Mouse (Mus musculus): Measurements from ENCODE around the gene Arhgef7. TPM values are rescaled to one million over a fixed set of nuclear protein-coding genes. Genes with fewer than 3 reads are reported as not detected.

Arhgef7 gene
- polyA plus RNA-seq, 1 experiment from 2014 or later: 10.1 TPM

DNA sequence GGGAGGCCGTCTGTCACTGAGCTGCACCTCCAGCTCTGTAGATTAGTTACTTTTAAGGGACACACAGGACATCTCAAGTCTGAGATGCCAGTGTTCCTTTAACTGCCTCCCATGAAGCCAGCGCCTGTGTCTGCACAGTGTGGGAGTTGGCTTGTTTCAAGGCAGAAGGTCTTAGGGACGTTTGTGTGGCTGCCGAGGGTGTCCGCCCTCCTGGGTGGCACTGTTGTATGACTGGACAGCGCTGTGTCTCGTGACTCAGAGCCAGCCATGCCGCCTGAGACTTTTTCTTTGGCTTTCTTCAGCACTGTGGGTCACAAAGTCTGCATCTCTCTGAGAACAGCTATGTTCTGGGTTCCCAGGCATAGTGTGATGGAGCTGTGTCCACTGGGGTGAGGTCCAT is 69.6 kb downstream of the Arhgef7 start:
- Histone ChIP-seq H3K9me3 (replicated peaks; ENCODE audit: control insufficient read depth, low read length) (no peaks in the 10 kb centered on the region), H3K27me3 (ENCODE audit: control insufficient read depth, insufficient read depth, low read depth, low read length) (no peaks in the 10 kb centered on the region), H3K9ac (ENCODE audit: low read depth, low read length) (no peak overlapping the region), H3K4me2 (ENCODE audit: low read depth, low read length) (no peak overlapping the region), H3K4me1 (ENCODE audit: control insufficient read depth, low read depth, low read length) (no peaks in the 10 kb centered on the region), H3K4me3 (ENCODE audit: low read depth, low read length) (no peak overlapping the region), H3K27ac (ENCODE audit: low read length) (no peak overlapping the region), H3K36me3 (ENCODE audit: control insufficient read depth, insufficient read depth) (no peaks in the 10 kb centered on the region)
- WGBS (ENCODE audit: insufficient replicate concordance): 75% methylated on average over 8 of the region's 8 CpGs
- no peak for ATAC-seq (ENCODE audit: low read depth)

DNA sequence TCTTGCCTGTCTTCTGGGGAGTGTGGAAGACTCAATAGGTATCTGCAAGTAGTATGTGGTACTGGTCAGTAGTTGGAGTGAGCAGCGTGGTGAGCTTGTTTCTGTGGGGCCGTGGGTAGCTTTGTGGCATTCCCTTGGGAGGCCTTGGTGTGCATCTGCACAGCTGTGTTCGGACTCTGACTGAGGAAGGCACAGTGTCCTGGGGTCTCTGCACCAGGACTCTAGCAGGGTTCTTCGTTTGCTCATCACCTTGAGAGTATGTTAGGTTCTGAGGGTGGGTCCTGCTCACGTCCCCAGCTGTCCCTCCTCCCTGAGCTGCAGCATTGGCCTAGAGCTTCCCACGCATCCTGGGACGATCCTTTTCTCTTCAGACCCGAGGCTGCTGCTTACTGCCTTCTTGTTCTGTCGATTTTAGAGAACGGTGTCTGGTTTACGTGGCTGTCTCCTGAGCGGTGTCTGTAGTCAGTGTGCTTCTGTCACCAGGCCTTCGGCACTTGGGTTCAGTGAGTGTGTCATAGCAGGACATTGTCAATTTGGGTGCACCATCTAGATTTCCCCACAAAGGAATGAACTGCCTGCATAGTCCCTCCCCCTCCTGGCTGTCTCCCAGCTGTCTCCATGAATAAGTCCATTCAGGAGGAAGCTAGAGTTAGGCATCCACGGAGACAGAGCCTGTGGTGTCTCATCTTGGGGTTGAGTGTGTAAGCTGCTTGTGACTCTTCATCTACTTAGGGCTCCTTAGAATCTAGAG is 70.4 kb downstream of the Arhgef7 start:
- Histone ChIP-seq H3K4me3 (ENCODE audit: low read depth, low read length) (no peak overlapping the region), H3K36me3 (ENCODE audit: control insufficient read depth, insufficient read depth) (no peaks in the 10 kb centered on the region), H3K4me1 (ENCODE audit: control insufficient read depth, low read depth, low read length) (no peaks in the 10 kb centered on the region), H3K27ac (ENCODE audit: low read length) (no peak overlapping the region), H3K9ac (ENCODE audit: low read depth, low read length) (no peak overlapping the region), H3K9me3 (replicated peaks; ENCODE audit: control insufficient read depth, low read length) (no peaks in the 10 kb centered on the region), H3K27me3 (ENCODE audit: control insufficient read depth, insufficient read depth, low read depth, low read length) (no peaks in the 10 kb centered on the region), H3K4me2 (ENCODE audit: low read depth, low read length) (no peak overlapping the region)
- ATAC-seq (ENCODE audit: low read depth): no peak
- 71% methylated on average over 14 of the region's 14 CpGs for WGBS (ENCODE audit: insufficient replicate concordance)

DNA sequence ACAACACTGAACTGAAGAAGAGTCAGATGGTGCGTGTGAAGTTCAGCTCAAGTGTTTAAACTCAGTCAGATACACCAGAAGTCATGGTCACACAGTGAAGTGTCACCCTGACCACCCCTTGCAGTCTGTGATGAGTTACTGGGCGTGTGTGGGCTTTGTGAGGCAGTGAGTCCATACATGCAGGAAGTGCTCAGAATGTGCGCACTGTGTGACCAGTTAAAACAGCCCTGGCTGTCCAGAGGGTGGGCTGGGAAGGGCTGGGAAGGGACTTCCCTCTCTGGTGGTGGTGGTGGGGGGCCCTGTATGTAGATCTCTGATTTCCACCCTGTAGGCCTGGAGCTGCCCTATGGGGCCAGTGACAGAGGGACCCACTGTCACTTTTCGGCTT is 71.0 kb downstream of the Arhgef7 start:
- Histone ChIP-seq H3K36me3 (ENCODE audit: control insufficient read depth, insufficient read depth) (no peaks in the 10 kb centered on the region), H3K9me3 (replicated peaks; ENCODE audit: control insufficient read depth, low read length) (no peaks in the 10 kb centered on the region), H3K27ac (ENCODE audit: low read length) (no peak overlapping the region), H3K4me3 (ENCODE audit: low read depth, low read length) (no peak overlapping the region), H3K4me1 (ENCODE audit: control insufficient read depth, low read depth, low read length) (no peaks in the 10 kb centered on the region), H3K4me2 (ENCODE audit: low read depth, low read length) (no peak overlapping the region), H3K9ac (ENCODE audit: low read depth, low read length) (no peak overlapping the region), H3K27me3 (ENCODE audit: control insufficient read depth, insufficient read depth, low read depth, low read length) (no peaks in the 10 kb centered on the region)
- 67% methylated on average over 4 of the region's 4 CpGs for WGBS (ENCODE audit: insufficient replicate concordance)
- no peak for ATAC-seq (ENCODE audit: low read depth)

- 77% methylated on average over 3 of the region's 3 CpGs for WGBS (ENCODE audit: insufficient replicate concordance)
- H3K36me3 ChIP-seq (ENCODE audit: control insufficient read depth, insufficient read depth): no peaks in the 10 kb centered on the region
- H3K9me3 ChIP-seq (replicated peaks; ENCODE audit: control insufficient read depth, low read length): no peaks in the 10 kb centered on the region
- no peak overlapping the region for H3K4me2 ChIP-seq (ENCODE audit: low read depth, low read length)
- no peak overlapping the region for H3K9ac ChIP-seq (ENCODE audit: low read depth, low read length)
- no peak overlapping the region for H3K27ac ChIP-seq (ENCODE audit: low read length)
- no peaks in the 10 kb centered on the region for H3K4me1 ChIP-seq (ENCODE audit: control insufficient read depth, low read depth, low read length)
- no peaks in the 10 kb centered on the region for H3K27me3 ChIP-seq (ENCODE audit: control insufficient read depth, insufficient read depth, low read depth, low read length)
- no peak overlapping the region for H3K4me3 ChIP-seq (ENCODE audit: low read depth, low read length)
- ATAC-seq (ENCODE audit: low read depth): no peak
Measured at GRCm38 (mm10) chr8:11799098-11799497, 71.6 kb downstream of the Arhgef7 start.

DNA sequence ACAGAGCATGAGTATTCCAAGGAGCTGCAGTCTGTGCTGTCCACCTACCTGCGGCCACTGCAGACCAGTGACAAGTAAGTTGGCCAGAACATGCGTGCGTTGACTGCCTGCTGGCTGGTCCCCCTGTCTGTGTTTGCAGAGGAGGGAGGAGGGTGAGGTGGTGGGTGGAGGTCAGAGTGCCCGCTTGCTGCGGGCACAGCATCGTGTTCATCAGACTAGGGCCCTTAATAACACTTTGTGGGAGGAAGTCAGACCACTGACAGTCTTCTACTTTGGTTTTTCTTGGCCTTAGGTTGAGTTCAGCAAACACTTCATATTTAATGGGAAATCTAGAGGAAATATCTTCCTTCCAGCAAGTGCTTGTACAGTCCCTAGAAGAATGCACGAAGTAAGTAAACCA is 73.0 kb downstream of the Arhgef7 start:
- Histone ChIP-seq H3K4me1 (ENCODE audit: control insufficient read depth, low read depth, low read length) (no peaks in the 10 kb centered on the region), H3K4me3 (ENCODE audit: low read depth, low read length) (no peak overlapping the region), H3K4me2 (ENCODE audit: low read depth, low read length) (no peak overlapping the region), H3K27me3 (ENCODE audit: control insufficient read depth, insufficient read depth, low read depth, low read length) (no peaks in the 10 kb centered on the region), H3K9me3 (replicated peaks; ENCODE audit: control insufficient read depth, low read length) (no peaks in the 10 kb centered on the region), H3K27ac (ENCODE audit: low read length) (no peak overlapping the region), H3K9ac (ENCODE audit: low read depth, low read length) (no peak overlapping the region), H3K36me3 (ENCODE audit: control insufficient read depth, insufficient read depth) (no peaks in the 10 kb centered on the region)
- WGBS (ENCODE audit: insufficient replicate concordance): 70% methylated on average over 7 of the region's 7 CpGs
- no peak for ATAC-seq (ENCODE audit: low read depth)

DNA sequence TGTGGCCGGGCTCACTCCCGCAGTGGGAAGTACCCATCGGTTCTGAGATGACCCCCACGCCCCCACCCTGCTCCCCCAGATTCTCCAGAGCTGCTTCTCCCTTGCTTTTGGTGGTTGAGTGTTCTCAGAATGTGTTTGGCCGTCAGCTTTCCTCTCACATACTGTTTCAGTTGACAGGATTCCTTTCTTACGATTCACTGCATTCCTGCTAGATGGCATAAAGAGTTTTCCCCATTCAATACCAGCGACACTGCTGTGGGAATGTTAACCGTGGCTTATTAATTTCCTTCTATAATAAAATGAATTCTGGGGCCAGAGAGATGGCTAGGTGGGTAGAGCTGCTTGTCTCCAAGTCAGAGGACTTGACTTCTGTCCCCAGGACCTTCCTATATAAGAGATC is 74.0 kb downstream of the Arhgef7 start:
- H3K27me3 ChIP-seq (ENCODE audit: control insufficient read depth, insufficient read depth, low read depth, low read length): no peaks in the 10 kb centered on the region
- no peaks in the 10 kb centered on the region for H3K9me3 ChIP-seq (replicated peaks; ENCODE audit: control insufficient read depth, low read length)
- H3K4me2 ChIP-seq (ENCODE audit: low read depth, low read length): no peak overlapping the region
- 74% methylated on average over 8 of the region's 8 CpGs for WGBS (ENCODE audit: insufficient replicate concordance)
- no peaks in the 10 kb centered on the region for H3K36me3 ChIP-seq (ENCODE audit: control insufficient read depth, insufficient read depth)
- H3K4me3 ChIP-seq (ENCODE audit: low read depth, low read length): no peak overlapping the region
- no peak overlapping the region for H3K9ac ChIP-seq (ENCODE audit: low read depth, low read length)
- ATAC-seq (ENCODE audit: low read depth): no peak
- H3K27ac ChIP-seq (ENCODE audit: low read length): no peak overlapping the region
- H3K4me1 ChIP-seq (ENCODE audit: control insufficient read depth, low read depth, low read length): no peaks in the 10 kb centered on the region

DNA sequence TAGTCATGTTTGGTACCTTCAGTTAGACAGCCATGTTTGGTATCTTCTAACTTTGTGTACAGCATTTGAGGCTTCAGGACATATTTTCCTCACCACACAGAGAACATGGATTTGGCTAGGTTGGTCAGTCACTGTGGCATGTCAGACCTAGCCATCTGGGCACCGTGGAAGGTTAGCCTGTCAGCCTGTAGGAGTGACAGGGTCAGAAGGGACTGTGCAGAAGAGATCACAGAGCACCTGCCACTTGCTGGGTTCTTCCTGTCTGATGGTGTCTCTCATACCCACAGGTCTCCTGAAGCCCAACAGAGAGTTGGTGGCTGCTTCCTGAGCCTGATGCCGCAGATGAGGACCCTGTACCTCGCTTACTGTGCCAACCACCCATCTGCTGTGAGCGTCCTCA is 77.4 kb downstream of the Arhgef7 start:
- Histone ChIP-seq H3K4me2 (ENCODE audit: low read depth, low read length) (no peak overlapping the region), H3K9me3 (replicated peaks; ENCODE audit: control insufficient read depth, low read length) (no peaks in the 10 kb centered on the region), H3K4me1 (ENCODE audit: control insufficient read depth, low read depth, low read length) (no peaks in the 10 kb centered on the region), H3K4me3 (ENCODE audit: low read depth, low read length) (no peak overlapping the region), H3K36me3 (ENCODE audit: control insufficient read depth, insufficient read depth) (peaks cover 8% of the 10 kb centered on the region), H3K27me3 (ENCODE audit: control insufficient read depth, insufficient read depth, low read depth, low read length) (no peaks in the 10 kb centered on the region), H3K9ac (ENCODE audit: low read depth, low read length) (no peak overlapping the region), H3K27ac (ENCODE audit: low read length) (no peak overlapping the region)
- no peak for ATAC-seq (ENCODE audit: low read depth)
- WGBS (ENCODE audit: insufficient replicate concordance): 75% methylated on average over 4 of the region's 4 CpGs

DNA sequence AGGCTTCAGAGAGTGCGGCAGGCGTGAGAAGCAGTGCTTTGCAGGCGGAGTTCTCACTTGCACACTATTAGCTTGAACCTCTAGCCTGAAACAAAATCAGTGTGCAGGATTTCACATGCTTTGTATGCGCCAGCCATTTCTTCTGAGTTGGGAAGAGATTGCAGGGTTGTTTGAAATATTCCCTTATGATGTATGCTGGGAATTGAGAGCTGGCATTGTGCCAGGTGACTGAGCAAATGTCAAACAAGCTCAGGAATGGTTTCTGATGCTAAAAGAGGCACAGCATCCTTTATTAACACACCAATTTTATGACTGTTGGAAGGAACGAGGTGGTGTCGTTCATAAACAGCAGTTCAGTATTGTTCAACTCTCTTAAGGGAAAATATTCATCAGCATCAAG is 78.7 kb downstream of the Arhgef7 start:
- no peaks in the 10 kb centered on the region for H3K4me1 ChIP-seq (ENCODE audit: control insufficient read depth, low read depth, low read length)
- H3K9me3 ChIP-seq (replicated peaks; ENCODE audit: control insufficient read depth, low read length): no peaks in the 10 kb centered on the region
- no peaks in the 10 kb centered on the region for H3K27me3 ChIP-seq (ENCODE audit: control insufficient read depth, insufficient read depth, low read depth, low read length)
- no peak overlapping the region for H3K9ac ChIP-seq (ENCODE audit: low read depth, low read length)
- H3K4me2 ChIP-seq (ENCODE audit: low read depth, low read length): no peak overlapping the region
- no peak overlapping the region for H3K4me3 ChIP-seq (ENCODE audit: low read depth, low read length)
- peaks cover 14% of the 10 kb centered on the region for H3K36me3 ChIP-seq (ENCODE audit: control insufficient read depth, insufficient read depth)
- ATAC-seq (ENCODE audit: low read depth): no peak
- 80% methylated on average over 6 of the region's 6 CpGs for WGBS (ENCODE audit: insufficient replicate concordance)
- H3K27ac ChIP-seq (ENCODE audit: low read length): no peak overlapping the region

GRCm38 (mm10) chr8:11807361-11807760 is 79.8 kb downstream of the Arhgef7 start:
- H3K36me3 ChIP-seq (ENCODE audit: control insufficient read depth, insufficient read depth): peaks cover 14% of the 10 kb centered on the region
- no peak for ATAC-seq (ENCODE audit: low read depth)

More at GRCm38 (mm10) chr8:11807361-11807760, 79.8 kb downstream of the Arhgef7 start:
- Histone ChIP-seq H3K27ac (ENCODE audit: low read length) (no peak overlapping the region), H3K4me3 (ENCODE audit: low read depth, low read length) (no peak overlapping the region), H3K9me3 (replicated peaks; ENCODE audit: control insufficient read depth, low read length) (no peaks in the 10 kb centered on the region), H3K4me1 (ENCODE audit: control insufficient read depth, low read depth, low read length) (no peaks in the 10 kb centered on the region), H3K4me2 (ENCODE audit: low read depth, low read length) (no peak overlapping the region), H3K27me3 (ENCODE audit: control insufficient read depth, insufficient read depth, low read depth, low read length) (no peaks in the 10 kb centered on the region), H3K9ac (ENCODE audit: low read depth, low read length) (no peak overlapping the region)
- WGBS (ENCODE audit: insufficient replicate concordance): 84% methylated on average over 3 of the region's 3 CpGs
